Mouse (Mus musculus) stomach, postnatal 0 days (tissue): ENCODE results near the gene Zic2.

Experiments
- CTCF ChIP-seq: IDR thresholded peaks from 2 replicates; pipeline ENCODE4 v1.5.1; 2016; ENCODE audit warnings: antibody characterized with exemption, low read depth, mild to moderate bottlenecking, moderate library complexity
- EP300 ChIP-seq: optimal IDR thresholded peaks from 2 replicates; pipeline ENCODE3; 2016; ENCODE audit warnings: antibody characterized with exemption

DNA sequence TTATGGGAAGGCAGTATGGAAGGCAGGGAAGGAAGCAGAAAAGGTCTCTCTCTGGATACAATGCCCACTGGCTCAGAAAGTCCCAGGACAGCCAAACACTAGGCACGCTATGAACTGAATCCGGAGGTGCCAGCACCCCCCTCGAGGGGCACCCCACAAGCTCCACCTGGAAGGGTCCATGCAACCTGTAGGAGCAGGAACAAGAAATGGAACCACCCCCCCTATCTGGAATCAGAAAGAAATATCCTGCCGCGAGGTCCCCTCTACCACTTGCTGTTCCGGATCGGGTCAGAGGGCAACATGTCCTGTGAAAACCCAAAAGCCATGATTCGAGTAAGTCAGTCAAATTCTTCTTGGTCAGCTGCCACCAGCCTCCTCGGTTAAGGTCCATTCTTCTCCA is 13.3 kb upstream of the Zic2 start:
- TF ChIP-seq CTCF (no peak), EP300 (no peak)
